Mouse (Mus musculus) heart, embryonic 10.5 days (tissue): Measurements from ENCODE around the gene Chd8. TPM values are rescaled to one million over a fixed set of nuclear protein-coding genes. Genes with fewer than 3 reads are reported as not detected.

Experiments used
- DNase-seq: peaks from one replicate; pipeline ENCODE4 v3.0.0-alpha.2; 2017; ENCODE audit warnings: low spot score
- H3K27ac ChIP-seq: fragments of 300-500 bp; sonication (generic); 2 replicates; pipeline ENCODE4 v1.5.1; 2016; ENCODE audit warnings: mild to moderate bottlenecking
- H3K27me3 ChIP-seq: fragments of 300-500 bp; sonication (generic); 2 replicates; pipeline ENCODE4 v1.6.1; 2016; ENCODE audit warnings: mild to moderate bottlenecking; ENCODE audit not compliant: poor library complexity, insufficient read depth, severe bottlenecking
- H3K36me3 ChIP-seq: fragments of 300-500 bp; sonication (generic); 2 replicates; pipeline ENCODE4 v1.6.1; 2016; ENCODE audit warnings: mild to moderate bottlenecking, moderate library complexity
- H3K4me1 ChIP-seq: fragments of 300-500 bp; sonication (generic); 2 replicates; pipeline ENCODE4 v1.6.1; 2016; ENCODE audit warnings: mild to moderate bottlenecking
- H3K4me3 ChIP-seq: fragments of 300-500 bp; sonication (generic); 2 replicates; pipeline ENCODE4 v1.5.1; 2016; ENCODE audit warnings: mild to moderate bottlenecking, moderate library complexity
- H3K9me3 ChIP-seq: fragments of 300-500 bp; sonication (generic); 2 replicates; pipeline ENCODE4 v1.6.1; 2016; ENCODE audit warnings: mild to moderate bottlenecking, moderate library complexity
- WGBS: fragments of 180-500 bp; shearing (Covaris S2); methylation state at CpG from one replicate; pipeline ENCODE4 v1.1.7; 2016; 5-methylcytosine and 5-hydroxymethylcytosine counted together
- polyA plus RNA-seq: library from polyadenylated mRNA; unstranded; fragments of >200 nt; fragmentation: Nextera tagmentation; extraction: Ambion mirVana; gene quantifications from 2 replicates; pipeline ENCODE4 v1.2.1, GENCODE M21; 2016

The Chd8 gene
- polyA plus RNA-seq, 1 experiment from 2014 or later: 32.6 TPM

DNA sequence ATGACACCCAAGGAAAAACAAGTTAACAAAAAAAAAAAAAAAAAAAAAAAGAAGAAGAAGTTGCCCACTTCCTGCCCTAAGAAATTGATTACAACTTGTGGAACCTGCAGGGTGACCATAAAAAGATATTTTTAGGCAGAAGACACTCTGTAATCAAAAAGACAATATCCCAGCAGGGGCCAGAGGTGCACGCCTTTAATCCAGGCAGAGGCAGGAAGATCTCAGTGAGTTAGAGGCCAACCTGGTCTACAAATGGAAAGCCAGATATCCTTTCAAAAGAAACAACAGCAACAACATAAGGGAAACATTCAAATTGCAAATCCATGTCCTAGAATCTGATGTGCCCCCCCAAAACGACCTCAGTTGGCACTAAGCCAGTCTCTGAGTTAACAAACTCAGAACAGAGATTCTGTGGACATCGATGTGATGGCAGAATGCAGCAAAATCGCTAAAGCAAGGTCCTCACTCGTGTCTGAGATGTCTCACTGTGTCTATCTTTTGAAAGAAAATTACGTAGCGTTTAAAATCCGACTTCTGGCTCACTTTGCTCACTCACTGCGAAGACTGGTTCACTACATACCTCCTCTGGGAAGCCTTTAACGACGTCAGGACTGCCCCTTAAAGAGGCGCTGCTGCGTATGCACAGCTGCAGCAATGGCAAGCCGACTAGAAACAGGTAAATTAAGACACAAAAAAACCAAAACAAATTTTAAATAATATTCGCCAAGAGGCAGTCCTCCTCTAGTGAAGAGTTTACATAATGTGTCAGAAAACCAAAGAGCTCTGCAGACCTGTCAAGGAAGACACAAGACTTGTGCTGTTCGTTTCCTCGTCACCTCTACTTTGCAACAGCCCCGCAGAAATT, 1.0 kb downstream of the Chd8 start:
- Histone ChIP-seq H3K9me3 (no peaks in the 10 kb centered on the region), H3K4me3 (peak overlapping the region; percentile 82), H3K36me3 (no peaks in the 10 kb centered on the region), H3K27ac (peak overlapping the region; percentile 92), H3K4me1 (peaks cover 4% of the 10 kb centered on the region; the same call in 1 of the 2 replicates), H3K27me3 (no peaks in the 10 kb centered on the region)
- 8% methylated on average over 18 of the region's 18 CpGs for whole genome bisulfite sequencing
- DNase-seq: no peak

DNA sequence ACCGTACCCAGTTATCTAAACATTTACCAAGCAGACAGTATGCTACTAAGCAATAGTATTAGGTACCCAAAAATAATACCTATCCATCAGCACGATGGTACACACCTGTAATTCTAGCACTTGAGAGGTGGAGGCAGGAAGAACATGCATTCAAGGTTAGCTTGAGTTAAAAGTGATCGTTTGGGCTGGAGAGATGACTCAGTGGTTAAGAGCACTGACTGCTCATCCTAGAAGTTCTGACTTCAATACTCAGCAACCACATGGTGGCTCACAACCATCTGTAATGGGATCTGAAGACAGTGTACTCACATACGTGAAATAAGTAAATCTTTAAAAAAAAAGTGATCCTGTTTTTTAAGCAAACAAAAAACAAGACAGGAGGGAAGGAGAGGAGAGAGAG, 11.5 kb downstream of the Chd8 start:
- WGBS: 80% methylated on average over 4 of the region's 4 CpGs
- Histone ChIP-seq H3K9me3 (no peaks in the 10 kb centered on the region), H3K27me3 (no peaks in the 10 kb centered on the region), H3K4me1 (peaks cover 17% of the 10 kb centered on the region), H3K27ac (no peak overlapping the region), H3K4me3 (no peak overlapping the region), H3K36me3 (no peaks in the 10 kb centered on the region)
- no peak for DNase-seq

DNA sequence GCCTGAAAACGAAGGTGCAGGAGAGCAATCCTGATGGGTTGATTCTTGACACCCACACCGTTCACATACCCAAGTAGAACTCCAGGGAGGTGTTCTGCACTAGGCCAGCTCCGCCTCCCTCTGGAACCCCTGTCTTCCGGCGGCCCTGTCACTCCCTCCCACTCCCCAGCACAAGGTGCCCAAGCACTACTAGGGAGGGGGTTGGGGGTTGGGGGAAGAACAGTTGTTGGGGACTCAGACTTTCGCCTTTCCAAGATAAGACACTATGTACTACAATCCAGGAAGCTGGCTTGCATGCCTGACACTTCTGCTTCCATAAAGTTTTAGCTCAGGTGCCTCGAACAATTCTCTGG, 12.9 kb downstream of the Chd8 start:
- Histone ChIP-seq H3K36me3 (peaks cover 3% of the 10 kb centered on the region; the same call in 1 of the 2 replicates), H3K4me3 (peak overlapping the region; percentile 71), H3K27me3 (no peaks in the 10 kb centered on the region), H3K27ac (peak overlapping the region; percentile 92), H3K9me3 (no peaks in the 10 kb centered on the region), H3K4me1 (peaks cover 17% of the 10 kb centered on the region)
- no peak for DNase-seq
- WGBS: 12% methylated on average over 7 of the region's 7 CpGs

DNA sequence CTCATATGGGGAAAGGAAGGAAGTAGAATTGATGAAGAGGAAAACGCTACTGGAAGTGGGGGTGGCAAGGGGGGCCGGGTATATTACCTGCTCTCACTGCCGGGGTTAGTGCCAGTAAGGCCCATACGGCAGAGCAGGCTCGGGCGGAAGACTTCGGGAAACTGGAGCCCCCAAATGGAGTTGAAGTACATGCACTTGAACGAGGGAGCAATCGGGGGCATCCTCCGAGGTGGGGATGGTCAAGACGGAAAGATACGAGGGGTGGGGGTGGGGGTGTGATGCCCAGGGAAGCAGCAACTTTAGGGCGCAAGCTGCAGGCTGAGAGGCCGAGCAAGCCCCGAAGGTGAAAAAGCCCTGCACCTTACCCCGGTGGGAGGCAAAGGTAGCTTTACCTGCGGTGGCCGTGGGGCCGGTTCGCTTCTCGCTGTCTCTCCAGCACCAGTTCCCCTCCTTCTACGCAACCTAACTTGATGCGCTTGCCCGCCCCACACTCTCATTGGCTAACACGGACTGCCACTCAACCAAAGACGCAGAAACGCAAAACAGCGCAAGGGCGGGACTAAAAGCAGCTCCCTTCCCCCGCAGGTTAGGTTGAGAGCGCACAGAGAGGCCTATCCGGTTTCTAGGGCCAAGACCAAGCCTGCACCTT, 13.4 kb downstream of the Chd8 start:
- Histone ChIP-seq H3K9me3 (no peaks in the 10 kb centered on the region), H3K27me3 (no peaks in the 10 kb centered on the region), H3K4me1 (peaks cover 17% of the 10 kb centered on the region), H3K36me3 (peaks cover 6% of the 10 kb centered on the region; the same call in 1 of the 2 replicates), H3K4me3 (peak overlapping the region; percentile 71), H3K27ac (peak overlapping the region; percentile 92)
- DNase-seq: peak; percentile 99
- WGBS: 1% methylated on average over 32 of the region's 32 CpGs

DNA sequence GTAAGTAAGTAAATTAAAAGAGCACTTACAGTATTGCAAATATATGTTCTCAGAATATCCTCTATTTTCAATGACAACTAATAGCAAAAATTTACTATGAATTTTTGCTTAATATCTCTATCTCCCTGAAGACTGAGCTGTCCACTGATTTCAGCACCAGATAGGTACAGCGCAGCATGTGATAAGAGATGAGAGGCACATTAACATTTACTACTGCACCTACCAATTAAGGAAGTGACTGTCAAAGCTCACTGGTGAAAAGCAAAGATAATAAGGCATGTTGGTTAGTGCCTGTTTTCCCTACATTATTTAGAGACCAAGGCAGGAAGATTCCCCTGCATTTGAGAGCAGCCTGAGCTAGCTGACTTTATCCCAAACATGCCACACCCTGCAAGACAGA, 21.4 kb downstream of the Chd8 start:
- Histone ChIP-seq H3K4me3 (no peak overlapping the region), H3K4me1 (no peaks in the 10 kb centered on the region), H3K36me3 (peaks cover 70% of the 10 kb centered on the region), H3K9me3 (no peaks in the 10 kb centered on the region), H3K27ac (no peak overlapping the region), H3K27me3 (no peaks in the 10 kb centered on the region)
- DNase-seq: no peak
- 91% methylated on average over 1 of the region's 1 CpGs for WGBS

DNA sequence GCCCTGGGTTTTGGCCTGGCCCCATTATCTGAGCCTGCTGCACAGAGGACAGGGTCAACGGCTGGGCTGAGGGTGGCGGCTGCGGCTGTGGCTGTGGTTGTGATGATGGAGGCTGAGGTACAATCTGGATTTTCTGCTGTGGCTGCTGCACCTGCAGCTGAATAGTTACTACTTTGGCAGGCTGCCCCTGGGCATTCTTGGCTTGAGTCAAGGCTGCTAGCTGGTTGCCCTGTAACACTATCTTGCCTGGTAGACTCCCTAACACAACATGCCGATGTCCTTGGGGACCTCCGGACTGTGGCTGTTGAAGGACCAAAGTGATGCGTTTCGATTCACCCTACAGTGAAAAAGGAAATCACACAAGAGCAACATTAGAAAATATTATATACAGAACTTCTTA, 22.4 kb downstream of the Chd8 start:
- H3K9me3 ChIP-seq: no peaks in the 10 kb centered on the region
- no peak overlapping the region for H3K27ac ChIP-seq
- DNase-seq: no peak
- no peaks in the 10 kb centered on the region for H3K27me3 ChIP-seq
- 95% methylated on average over 7 of the region's 7 CpGs for WGBS
- H3K4me1 ChIP-seq: no peaks in the 10 kb centered on the region
- H3K4me3 ChIP-seq: no peak overlapping the region
- peaks cover 78% of the 10 kb centered on the region for H3K36me3 ChIP-seq

DNA sequence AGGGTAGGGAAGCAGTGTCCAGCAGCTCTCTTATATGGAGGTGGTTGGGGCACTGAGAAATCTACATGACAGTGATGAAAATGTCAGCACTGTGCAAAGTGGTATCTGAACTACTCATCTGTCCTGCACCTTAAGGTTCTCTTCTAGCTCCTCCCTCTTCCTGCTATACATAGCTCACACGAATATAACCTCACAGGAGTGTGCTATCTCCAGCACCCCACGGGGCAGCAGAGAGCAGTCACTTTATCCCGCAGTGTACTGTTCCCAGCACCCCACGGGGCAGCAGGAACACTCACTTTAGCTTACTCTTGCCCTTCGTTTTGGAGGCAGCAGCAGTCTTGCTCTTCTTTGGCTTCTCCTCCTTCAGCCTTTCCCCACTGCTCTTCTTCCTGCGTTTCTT, 25.3 kb downstream of the Chd8 start:
- Histone ChIP-seq H3K4me1 (no peaks in the 10 kb centered on the region), H3K9me3 (no peaks in the 10 kb centered on the region), H3K36me3 (peaks cover 100% of the 10 kb centered on the region), H3K27me3 (no peaks in the 10 kb centered on the region), H3K27ac (no peak overlapping the region), H3K4me3 (no peak overlapping the region)
- DNase-seq: no peak
- 83% methylated on average over 6 of the region's 6 CpGs for WGBS

DNA sequence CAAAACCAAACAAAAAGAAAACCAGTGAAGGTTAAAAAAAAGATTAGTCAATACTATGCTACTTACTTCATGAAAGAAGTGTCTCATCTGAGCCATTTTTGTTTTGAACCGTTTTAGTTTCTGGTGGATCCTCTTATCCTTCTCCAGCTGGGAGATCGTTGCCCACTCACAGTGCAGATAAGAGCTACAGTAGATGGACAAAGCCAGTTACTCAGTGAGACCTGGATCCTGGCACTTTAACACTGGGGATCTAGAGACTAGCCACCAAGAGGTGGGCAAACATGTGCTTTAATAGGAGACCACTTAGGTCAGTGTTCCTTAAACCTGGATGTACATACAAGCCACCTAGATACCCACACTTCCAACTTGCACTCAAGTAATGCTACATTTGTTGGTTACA, 31.6 kb downstream of the Chd8 start:
- peaks cover 99% of the 10 kb centered on the region for H3K36me3 ChIP-seq
- DNase-seq: no peak
- H3K4me1 ChIP-seq: no peaks in the 10 kb centered on the region
- H3K27ac ChIP-seq: no peak overlapping the region
- H3K27me3 ChIP-seq: no peaks in the 10 kb centered on the region
- 79% methylated on average over 2 of the region's 2 CpGs for WGBS
- no peak overlapping the region for H3K4me3 ChIP-seq
- H3K9me3 ChIP-seq: no peaks in the 10 kb centered on the region

DNA sequence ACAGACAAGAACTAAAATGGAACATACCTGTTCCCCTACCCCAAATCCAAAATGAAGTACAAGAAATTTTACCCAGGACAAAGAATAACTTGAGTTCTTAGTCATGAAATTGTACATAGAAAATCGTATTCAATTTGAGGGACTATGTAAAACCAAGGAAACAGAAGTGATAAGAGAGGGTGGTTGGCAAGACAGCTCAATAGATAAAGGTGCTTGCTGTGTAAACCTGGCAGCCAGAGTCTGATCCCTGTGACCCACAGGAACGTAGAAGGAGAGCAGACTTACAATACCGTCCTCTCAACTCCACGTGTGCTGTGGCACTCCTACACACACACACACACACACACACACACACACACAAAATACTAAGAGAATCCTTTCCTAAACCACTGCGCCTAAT, 40.3 kb downstream of the Chd8 start:
- no peaks in the 10 kb centered on the region for H3K4me1 ChIP-seq
- no peak overlapping the region for H3K27ac ChIP-seq
- DNase-seq: no peak
- H3K9me3 ChIP-seq: no peaks in the 10 kb centered on the region
- WGBS: 89% methylated on average over 5 of the region's 5 CpGs
- peaks cover 98% of the 10 kb centered on the region for H3K36me3 ChIP-seq
- H3K27me3 ChIP-seq: no peaks in the 10 kb centered on the region
- H3K4me3 ChIP-seq: no peak overlapping the region

DNA sequence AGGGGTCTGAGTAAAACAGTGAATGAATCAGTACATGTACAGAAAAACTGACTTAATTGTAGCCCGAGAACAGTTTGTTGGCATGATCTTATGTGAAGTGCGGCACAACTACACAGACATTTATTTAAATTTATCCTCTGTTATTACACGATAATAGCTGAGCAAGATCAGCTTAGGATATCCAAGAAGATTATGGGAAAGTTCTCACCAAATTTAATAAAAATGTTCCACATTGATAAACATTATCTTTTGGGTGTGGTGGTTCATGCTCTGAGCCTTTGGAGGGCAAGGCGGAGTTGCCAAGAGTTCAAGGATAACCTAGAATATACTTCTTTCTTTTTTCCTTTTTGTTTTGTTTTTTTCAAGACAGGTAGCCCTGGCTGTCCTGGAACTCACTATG, 58.2 kb downstream of the Chd8 start:
- no peaks in the 10 kb centered on the region for H3K27me3 ChIP-seq
- no peak for DNase-seq
- H3K27ac ChIP-seq: no peak overlapping the region
- peaks cover 56% of the 10 kb centered on the region for H3K36me3 ChIP-seq
- no peaks in the 10 kb centered on the region for H3K9me3 ChIP-seq
- WGBS: 90% methylated on average over 4 of the region's 4 CpGs
- H3K4me1 ChIP-seq: peaks cover 7% of the 10 kb centered on the region; the same call in 1 of the 2 replicates
- no peak overlapping the region for H3K4me3 ChIP-seq

DNA sequence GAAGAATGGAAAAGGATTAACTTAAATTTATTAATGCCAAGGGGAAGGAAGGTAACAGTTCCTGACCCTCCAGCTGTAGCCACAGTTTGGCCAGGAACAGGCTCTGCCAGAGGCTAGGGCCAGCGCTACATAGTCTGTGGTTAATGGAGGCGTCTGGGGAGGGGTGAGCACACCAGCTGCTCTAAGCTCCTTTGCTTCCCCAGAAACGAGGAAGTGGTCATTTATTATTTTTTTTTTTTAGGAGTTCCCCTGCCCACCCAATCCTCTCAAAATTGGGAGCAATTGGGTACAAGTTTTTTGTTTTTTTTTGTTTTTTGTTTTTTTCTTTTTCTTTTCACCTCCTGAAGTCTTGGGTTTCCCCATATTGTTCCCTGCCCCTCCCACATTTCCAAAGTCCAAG, 59.4 kb downstream of the Chd8 start:
- DNase-seq: no peak
- peak overlapping the region; percentile 99 for H3K27ac ChIP-seq
- H3K4me1 ChIP-seq: peaks cover 7% of the 10 kb centered on the region; the same call in 1 of the 2 replicates
- H3K27me3 ChIP-seq: no peaks in the 10 kb centered on the region
- H3K4me3 ChIP-seq: peak overlapping the region; percentile 100
- no peaks in the 10 kb centered on the region for H3K9me3 ChIP-seq
- H3K36me3 ChIP-seq: peaks cover 49% of the 10 kb centered on the region
- WGBS: 28% methylated on average over 3 of the region's 3 CpGs

DNA sequence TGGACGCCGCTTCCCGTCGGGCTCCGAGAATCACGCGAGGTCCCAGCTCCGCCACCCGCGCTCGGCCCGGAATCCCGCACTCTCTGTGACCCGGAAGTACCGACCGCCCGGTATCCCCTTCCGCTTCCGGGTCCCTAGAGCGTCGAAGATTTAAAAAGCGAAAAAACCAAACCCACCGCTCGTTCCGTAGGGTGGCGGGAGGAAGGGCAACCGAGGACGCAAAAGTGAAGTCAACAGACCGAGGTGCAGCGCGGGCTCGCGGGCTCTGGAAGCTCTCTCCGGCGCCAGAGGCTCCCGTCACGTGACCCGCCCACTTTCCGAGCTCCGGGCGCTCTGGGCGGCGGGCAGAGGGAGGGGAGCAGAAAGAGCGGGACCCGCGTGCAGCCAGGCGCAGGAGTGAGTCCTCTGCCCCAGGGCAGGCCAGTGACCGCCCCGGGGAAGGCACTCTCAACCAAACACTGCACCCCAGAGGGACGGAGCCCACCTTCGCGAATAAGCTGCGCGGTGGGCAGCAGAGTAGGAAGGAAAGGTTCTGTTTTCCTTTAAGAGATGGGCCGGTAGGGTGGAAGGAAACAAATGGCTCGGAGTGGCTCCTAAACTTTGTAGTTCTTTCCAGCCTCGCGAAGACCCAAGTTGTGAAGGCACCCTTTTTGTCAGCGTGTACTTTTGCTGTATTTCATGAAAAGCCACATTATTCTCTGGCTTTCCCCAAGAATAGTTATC, 60.3 kb downstream of the Chd8 start, which contains the start of gene Supt16:
Gene Supt16 (minus strand): TSS at position 261 of the 723 bp plus-strand sequence.
- Histone ChIP-seq H3K27ac (peak within 1 kb of the TSS; percentile 99), H3K36me3 (peaks cover 47% of the 10 kb centered on the region)

More for the DNA sequence above, 60.3 kb downstream of the Chd8 start, which contains the start of gene Supt16:
- peak; percentile 92 for DNase-seq
- H3K27me3 ChIP-seq: no peaks in the 10 kb centered on the region
- peak within 1 kb of the TSS; percentile 100 for H3K4me3 ChIP-seq
- no peaks in the 10 kb centered on the region for H3K9me3 ChIP-seq
- under 1% methylated on average over 59 of the region's 59 CpGs for WGBS
- H3K4me1 ChIP-seq: peaks cover 7% of the 10 kb centered on the region; the same call in 1 of the 2 replicates
